Mouse (Mus musculus) cerebellum, postnatal 25 days (tissue): Measurements from ENCODE around the gene Cgnl1.

Source experiments
- DNase-seq, 2 experiments: peaks; one replicate each; pipeline ENCODE4 v3.0.0; 2021; ENCODE audit warnings: mixed read lengths in 2 of 2

The Cgnl1 gene

GRCm38 (mm10) chr9:71666432-71666831 lies 105.0 kb downstream of the Cgnl1 start:
- no peak for DNase-seq

DNA sequence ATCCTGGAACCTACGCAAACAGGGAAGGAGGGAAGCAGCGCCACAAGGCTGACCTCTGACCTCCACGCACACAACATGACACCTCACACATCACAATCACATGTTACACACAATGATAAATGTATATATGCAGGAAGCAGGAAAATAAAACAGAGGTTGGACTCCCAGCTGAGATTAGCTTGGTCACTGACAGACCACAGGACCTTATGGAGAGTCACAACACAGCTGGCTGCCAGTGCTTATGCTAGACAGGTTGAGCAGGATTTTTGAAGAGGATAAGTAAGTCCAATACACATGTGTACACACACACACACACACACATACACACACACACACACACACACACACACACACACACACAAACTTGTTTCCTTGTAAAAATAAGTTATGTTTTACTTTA lies 105.9 kb downstream of the Cgnl1 start:
- DNase-seq = no peak

DNA sequence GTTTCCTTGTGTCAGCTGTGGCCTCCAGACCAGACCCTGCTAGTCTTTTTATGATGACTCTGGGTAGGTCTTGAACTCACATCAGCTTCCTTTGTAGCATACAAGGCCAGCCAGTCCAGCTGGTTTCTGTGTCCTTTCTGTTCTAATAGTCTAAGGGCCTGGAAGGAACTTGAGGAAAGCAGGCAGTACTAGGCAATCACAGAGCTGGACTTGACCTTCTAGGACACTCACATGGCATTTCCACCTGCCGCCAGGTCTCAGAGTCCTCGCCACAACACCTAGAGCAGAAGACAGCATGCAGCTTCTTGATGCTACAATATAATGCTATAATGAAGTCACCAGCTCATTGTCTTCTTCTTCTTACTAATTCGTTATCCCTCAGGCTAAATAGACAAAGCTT lies 106.5 kb downstream of the Cgnl1 start:
- DNase-seq = no peak

GRCm38 (mm10) chr9:71663421-71664217 lies 107.8 kb downstream of the Cgnl1 start:
- no peak for DNase-seq

GRCm38 (mm10) chr9:71660540-71660939 lies 110.9 kb downstream of the Cgnl1 start:
- no peak for DNase-seq

GRCm38 (mm10) chr9:71659681-71660080 lies 111.7 kb downstream of the Cgnl1 start:
- no peak for DNase-seq

GRCm38 (mm10) chr9:71657199-71657598 lies 114.2 kb downstream of the Cgnl1 start:
- no peak for DNase-seq

DNA sequence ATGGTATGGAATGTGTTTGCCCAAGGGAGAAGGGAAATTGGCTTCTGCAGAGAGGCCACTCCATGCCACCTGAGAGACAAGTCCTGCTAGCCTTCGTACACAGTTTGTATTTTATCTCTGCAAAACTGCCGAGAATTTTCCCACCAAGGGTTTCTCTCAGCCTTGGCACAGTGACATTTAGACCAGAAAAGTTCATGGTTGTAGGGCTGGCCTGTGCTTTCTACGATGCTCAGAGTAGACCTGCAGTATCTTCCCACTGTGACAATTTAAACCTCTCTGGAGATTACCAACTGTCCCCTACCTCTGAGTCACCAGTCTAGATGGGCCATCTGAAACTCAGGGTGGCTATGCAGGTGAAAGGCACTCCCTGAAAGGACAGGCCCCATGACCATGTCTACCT lies 116.5 kb downstream of the Cgnl1 start:
- no peak for DNase-seq

DNA sequence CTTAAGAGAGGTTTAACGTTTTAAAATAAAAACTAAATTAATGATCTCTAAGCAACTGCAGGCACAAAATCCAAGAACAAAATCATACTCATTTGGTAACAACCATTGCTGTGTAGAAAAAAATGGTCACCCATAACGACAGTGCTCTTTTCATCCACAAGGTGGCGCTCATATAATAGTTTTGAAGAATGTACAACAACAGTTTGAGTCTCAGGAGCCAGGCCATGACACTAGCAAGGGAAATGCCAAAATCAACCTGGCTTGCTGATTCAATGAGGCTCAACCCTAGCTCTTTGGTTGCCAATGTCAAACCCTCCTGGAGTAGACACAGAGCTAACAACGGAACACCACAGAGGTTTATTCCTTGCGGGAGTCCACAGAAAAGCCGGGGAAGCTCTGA lies 125.3 kb downstream of the Cgnl1 start:
- peak; percentile 80 to 88 for DNase-seq

DNA sequence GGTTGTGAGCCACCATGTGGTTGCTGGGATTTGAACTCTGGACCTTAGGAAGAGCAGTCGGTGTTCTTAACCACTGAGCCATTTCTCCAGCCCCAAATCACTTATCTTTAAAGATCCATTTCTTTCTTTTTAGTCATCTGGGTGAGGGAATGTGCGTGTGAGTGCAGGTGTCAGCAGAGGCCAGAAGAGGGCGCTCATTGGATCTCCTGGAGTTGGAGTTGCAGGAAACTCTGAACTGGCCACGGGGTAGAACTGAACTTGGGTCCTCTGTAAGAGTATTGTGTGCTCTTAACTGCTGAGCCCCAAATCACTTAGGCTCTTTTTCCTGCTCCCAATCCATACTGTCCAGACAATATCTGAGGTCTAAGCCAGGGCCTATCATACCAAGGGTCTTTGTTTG lies 127.8 kb downstream of the Cgnl1 start:
- no peak for DNase-seq

DNA sequence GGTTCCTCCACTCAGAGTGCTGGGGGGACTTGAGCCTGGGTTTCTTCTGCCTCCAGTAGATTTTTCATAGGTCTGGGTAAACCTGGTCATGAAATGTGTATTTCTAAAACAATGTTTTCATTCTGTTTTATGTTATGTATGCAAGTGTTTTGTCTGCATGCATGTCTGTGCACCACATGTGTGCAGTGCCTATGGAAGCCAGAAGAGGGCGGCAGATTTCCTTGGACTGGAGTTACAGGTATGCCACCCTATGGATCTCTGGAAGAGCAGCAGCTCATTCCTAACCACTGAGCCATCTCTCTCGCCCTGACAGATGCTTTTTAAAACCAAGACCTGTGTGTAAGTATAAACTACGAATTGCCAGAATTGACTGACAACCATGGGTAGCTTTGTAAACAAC lies 129.1 kb downstream of the Cgnl1 start:
- no peak for DNase-seq

DNA sequence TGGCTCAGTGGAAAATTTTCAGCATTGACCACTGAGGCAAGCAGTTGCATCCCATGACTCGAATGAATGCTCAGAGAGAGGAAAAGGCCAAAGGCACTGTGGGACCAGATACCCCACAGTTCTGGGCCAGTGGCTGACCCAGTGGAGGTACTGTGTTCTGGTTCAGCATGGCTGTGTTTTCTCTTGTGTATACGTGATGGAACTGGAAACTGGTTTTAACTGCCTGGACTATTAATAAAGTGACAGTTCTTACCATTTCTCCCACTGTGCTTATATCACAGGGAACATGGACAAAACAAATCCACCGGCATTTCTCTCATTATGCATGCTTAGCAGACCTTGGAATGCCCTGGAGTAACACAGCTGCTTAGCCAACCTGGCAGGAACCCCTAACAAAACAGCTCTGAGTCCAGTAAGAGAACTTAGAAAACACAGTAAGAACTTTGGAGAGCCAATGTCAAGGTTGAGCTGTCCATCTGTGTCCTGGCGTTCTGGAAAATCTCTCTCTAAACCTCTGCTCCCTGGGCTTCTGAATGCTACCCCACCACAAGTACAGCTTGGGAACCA lies 131.0 kb downstream of the Cgnl1 start:
- no peak for DNase-seq

DNA sequence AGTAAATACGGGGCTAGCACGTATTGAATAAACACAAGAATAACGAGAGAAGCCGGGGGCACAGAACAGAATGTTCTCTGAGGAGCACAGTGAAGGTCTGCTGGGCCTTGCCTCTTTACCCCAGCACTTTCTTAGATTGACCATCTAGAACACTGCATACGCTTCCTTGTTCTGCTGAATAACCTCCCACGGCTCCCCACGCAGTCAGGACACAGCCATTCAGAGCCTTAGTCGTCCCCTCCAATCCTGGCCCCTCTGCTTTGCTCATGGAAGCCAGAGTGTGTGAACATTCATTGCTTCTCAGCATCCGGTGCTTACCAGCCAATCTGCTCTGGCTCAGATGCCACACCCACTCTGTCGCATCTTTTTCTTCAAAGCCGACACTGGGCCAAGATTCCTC lies 133.2 kb downstream of the Cgnl1 start:
- no peak for DNase-seq

- DNase-seq = no peak
Observed at GRCm38 (mm10) chr9:71636854-71637253, 134.5 kb downstream of the Cgnl1 start.

- DNase-seq = no peak
Observed at GRCm38 (mm10) chr9:71635627-71636026, 135.8 kb downstream of the Cgnl1 start.

DNA sequence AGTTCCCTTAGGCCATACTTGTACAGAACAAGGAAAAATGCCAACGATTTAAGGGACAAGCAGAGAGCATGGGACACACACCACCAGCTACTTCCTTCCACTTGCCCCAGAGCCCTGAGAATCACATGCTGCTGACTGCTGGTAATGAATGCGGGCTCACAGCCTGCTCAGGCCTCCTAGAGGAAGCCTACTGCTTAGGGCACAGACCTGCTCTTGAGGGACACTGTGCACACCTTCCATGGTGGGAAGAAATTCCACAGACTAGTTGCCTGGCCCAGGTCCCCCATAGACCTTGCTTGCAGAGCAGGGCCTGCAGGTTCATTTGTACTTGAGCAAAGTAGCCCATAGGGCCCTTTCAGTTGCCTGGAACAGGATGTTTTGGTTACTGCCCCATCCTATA lies 136.5 kb downstream of the Cgnl1 start:
- DNase-seq = no peak

GRCm38 (mm10) chr9:71628921-71629320 lies 142.5 kb downstream of the Cgnl1 start:
- no peak for DNase-seq

DNA sequence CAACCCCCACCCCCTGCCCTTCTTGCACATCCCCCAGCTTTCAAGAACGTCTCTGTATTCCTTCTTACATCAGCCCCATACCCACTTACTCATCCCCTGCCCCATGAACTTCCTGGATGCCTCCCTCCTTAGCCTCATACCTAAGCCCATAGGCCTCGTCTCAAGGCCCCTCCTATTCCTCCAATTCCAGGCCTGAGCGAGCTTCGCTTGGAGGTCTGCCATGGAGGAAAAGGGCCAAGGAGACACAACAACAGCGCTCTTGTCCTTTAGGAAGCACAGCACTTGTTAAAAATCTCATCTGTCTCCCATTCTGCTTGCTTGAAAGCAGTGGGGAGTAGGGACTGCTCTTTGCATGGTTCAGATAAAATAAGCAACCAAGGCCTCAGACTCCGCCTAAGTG lies 143.1 kb downstream of the Cgnl1 start:
- no peak for DNase-seq

- DNase-seq = no peak
Observed at GRCm38 (mm10) chr9:71625961-71626360, 145.4 kb downstream of the Cgnl1 start.

- peak; percentile 42 to 76 for DNase-seq
Observed at GRCm38 (mm10) chr9:71624793-71625495, 146.5 kb downstream of the Cgnl1 start.

DNA sequence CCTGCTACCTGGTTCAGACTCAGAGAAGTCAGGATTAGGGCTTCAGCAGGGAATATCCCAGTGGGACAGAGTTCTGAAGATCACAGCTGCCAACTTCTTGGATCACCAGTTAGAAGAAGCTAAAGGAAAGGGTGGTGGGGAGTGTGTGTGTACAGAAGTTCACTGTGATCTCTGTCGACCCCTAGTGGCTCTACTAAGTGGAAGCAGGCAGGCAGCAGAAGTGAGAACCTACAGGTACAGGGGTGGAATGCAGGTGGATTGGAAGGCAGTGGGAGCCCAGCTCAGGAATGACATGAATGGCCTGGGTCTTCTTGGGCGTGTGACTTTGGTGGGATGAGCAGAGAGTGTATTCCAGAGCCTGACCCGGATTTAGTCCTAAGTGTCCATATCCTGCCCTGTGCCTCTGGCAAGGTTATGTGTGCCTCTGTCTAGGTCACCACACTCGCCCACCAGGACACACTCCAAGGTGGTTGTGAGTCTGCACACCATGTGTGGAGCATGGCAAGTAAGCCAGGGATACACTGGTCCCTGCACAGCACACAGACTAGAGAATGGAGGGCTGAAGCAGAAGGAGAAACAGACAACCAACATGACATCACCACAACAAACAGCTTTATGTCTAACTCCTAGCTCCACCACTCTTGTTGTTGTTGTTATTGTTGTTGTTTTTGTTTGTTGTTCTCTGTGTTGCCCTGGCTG lies 147.4 kb downstream of the Cgnl1 start:
- DNase-seq = peak; percentile 20 to 45

GRCm38 (mm10) chr9:71622593-71622992 lies 148.8 kb downstream of the Cgnl1 start:
- no peak for DNase-seq

GRCm38 (mm10) chr9:71621968-71622367 lies 149.4 kb downstream of the Cgnl1 start:
- DNase-seq = no peak
